Mouse (Mus musculus): ENCODE results near the gene Hectd3.

GRCm38 (mm10) chr4:117007058-117007457 lies 11.9 kb downstream of the Hectd3 start:
- TF ChIP-seq GATA1 (IDR thresholded peaks at IDR 0.05; ENCODE audit: low read length), result no peak
- TF ChIP-seq TAL1 (IDR thresholded peaks at IDR 0.05; ENCODE audit: low read length), result no peak
